Mouse (Mus musculus): ENCODE measurements around the gene Pfdn6. TPM values are rescaled to one million over a fixed set of nuclear protein-coding genes. Genes with fewer than 3 reads are reported as not detected.

Pfdn6 gene
- polyA plus RNA-seq, 1 experiment, result 29.8 TPM

DNA sequence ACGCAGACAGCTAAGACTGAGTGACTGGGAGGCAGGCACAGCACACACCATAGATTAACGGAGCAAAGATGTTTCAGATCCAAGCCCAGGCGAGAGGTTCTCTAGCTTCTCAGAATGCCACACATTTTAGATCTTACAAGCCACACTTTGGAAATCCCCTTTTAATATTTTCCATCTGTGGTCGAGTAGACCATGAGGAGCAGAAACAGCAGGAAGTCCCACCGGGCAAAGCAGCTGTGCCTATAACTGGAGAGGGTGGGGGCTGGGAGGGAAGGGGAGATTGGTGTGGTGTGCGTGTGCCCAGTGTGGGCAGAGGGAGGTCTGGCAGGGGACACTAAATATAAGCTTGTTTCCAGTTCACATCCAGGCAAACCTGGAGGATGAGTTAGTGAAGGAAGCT is 17.4 kb upstream of the Pfdn6 start:
- DNase-seq, result peak; percentile 0
- Histone ChIP-seq H3K4me3 (ENCODE audit: control insufficient read depth, insufficient read depth, low read length) (no peak overlapping the region), H3K4me1 (replicated peaks; ENCODE audit: control insufficient read depth, insufficient read depth, low read length) (peaks cover 13% of the 10 kb centered on the region), H3K36me3 (ENCODE audit: control insufficient read depth, insufficient read depth, low read length) (peaks cover 29% of the 10 kb centered on the region), H3K27ac (ENCODE audit: control insufficient read depth, insufficient read depth, low read length) (no peak overlapping the region), H3K27me3 (ENCODE audit: control insufficient read depth, insufficient read depth, low read length) (no peaks in the 10 kb centered on the region)
- TF ChIP-seq POLR2A (IDR thresholded peaks at IDR 0.05; ENCODE audit: control insufficient read depth, extremely low read depth, insufficient read depth, low read length, poor library complexity) (no peak), CTCF (IDR thresholded peaks at IDR 0.05; ENCODE audit: borderline replicate concordance, control insufficient read depth, extremely low read depth, insufficient read depth, low read length, poor library complexity) (no peak)
- 60% methylated on average over 6 of the region's 6 CpGs for WGBS

DNA sequence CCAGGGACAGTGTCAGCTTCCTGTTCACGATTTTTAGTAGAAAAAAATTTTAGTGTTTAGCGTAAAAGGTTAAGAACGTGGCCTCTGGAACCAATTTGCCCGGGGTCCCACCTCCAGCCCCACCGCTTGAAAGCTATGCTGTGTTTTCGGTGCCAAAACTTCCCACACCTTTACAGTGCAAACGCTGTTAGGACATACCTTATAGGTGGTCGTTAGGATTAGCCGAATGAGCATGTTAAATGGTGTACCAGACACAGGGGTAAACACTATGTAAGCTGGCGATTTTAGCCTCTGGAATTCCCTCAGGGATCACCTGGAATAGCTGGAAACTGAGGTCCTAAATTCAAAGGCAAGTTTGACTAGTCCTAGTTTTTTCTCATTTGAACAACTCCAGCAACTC is 16.2 kb upstream of the Pfdn6 start:
- H3K27me3 ChIP-seq (ENCODE audit: control insufficient read depth, insufficient read depth, low read length), result no peaks in the 10 kb centered on the region
- peaks cover 21% of the 10 kb centered on the region for H3K4me1 ChIP-seq (replicated peaks; ENCODE audit: control insufficient read depth, insufficient read depth, low read length)
- WGBS, result 7% methylated on average over 10 of the region's 10 CpGs
- H3K27ac ChIP-seq (ENCODE audit: control insufficient read depth, insufficient read depth, low read length), result 0 out of 2 replicates have a peak overlapping the region, but pooled peaks have one; percentile 87
- peaks cover 26% of the 10 kb centered on the region for H3K36me3 ChIP-seq (ENCODE audit: control insufficient read depth, insufficient read depth, low read length)
- peak overlapping the region; percentile 52 for H3K4me3 ChIP-seq (ENCODE audit: control insufficient read depth, insufficient read depth, low read length)
- no peak for TF ChIP-seq CTCF (IDR thresholded peaks at IDR 0.05; ENCODE audit: borderline replicate concordance, control insufficient read depth, extremely low read depth, insufficient read depth, low read length, poor library complexity)
- TF ChIP-seq POLR2A (IDR thresholded peaks at IDR 0.05; ENCODE audit: control insufficient read depth, extremely low read depth, insufficient read depth, low read length, poor library complexity), result no peak
- no peak for DNase-seq

DNA sequence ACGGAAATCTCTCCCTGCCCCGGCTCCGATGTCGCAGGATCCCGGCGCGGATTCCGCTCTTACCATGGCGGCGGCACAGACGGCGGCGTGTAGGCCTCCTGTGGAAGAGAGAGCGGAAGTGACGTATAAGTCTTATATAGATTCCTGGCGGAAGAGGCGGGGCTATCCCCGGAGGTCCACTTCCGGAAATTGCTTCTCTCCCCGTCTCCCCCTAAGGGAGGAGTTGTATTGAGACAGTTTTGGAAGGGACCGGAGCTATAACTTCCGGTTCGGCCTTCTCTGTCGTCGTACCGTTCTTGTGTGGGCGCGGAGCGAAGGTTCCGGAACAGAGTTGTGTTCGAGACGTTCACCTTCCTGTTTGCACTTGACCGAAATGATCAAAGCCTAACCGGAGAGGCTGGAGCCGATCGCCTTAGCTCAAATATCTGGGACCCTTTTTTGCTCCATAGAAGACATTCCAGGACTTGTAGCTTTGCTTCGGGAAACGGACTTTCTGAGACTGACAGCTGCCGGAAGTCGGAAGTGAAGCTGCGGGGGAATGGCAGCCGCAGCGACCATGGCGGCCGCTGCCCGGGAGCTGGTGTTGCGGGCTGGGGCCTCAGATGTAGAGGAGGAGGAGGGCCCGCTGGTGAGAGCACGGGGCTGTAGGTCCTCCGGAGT is 15.5 kb upstream of the Pfdn6 start, which contains the start of the genes Vps52 and Rps18:
Gene Vps52 (plus strand): TSS at position 258 of the 660 bp plus-strand sequence.
Gene Rps18 (minus strand): TSS at position 447 of the 660 bp plus-strand sequence.
- TF ChIP-seq CTCF (IDR thresholded peaks at IDR 0.05; ENCODE audit: borderline replicate concordance, control insufficient read depth, extremely low read depth, insufficient read depth, low read length, poor library complexity) (no peak), POLR2A (IDR thresholded peaks at IDR 0.05; ENCODE audit: control insufficient read depth, extremely low read depth, insufficient read depth, low read length, poor library complexity) (peak; percentile 90)
- under 1% methylated on average over 50 of the region's 50 CpGs for WGBS
- peak within 1 kb of the TSS; percentile 85 for H3K4me3 ChIP-seq (ENCODE audit: control insufficient read depth, insufficient read depth, low read length)
- H3K4me1 ChIP-seq (replicated peaks; ENCODE audit: control insufficient read depth, insufficient read depth, low read length), result peaks cover 25% of the 10 kb centered on the region
- no peaks in the 10 kb centered on the region for H3K27me3 ChIP-seq (ENCODE audit: control insufficient read depth, insufficient read depth, low read length)
- DNase-seq, result peak; percentile 96
- H3K27ac ChIP-seq (ENCODE audit: control insufficient read depth, insufficient read depth, low read length), result peak within 1 kb of the TSS; percentile 87
- peaks cover 22% of the 10 kb centered on the region for H3K36me3 ChIP-seq (ENCODE audit: control insufficient read depth, insufficient read depth, low read length)

DNA sequence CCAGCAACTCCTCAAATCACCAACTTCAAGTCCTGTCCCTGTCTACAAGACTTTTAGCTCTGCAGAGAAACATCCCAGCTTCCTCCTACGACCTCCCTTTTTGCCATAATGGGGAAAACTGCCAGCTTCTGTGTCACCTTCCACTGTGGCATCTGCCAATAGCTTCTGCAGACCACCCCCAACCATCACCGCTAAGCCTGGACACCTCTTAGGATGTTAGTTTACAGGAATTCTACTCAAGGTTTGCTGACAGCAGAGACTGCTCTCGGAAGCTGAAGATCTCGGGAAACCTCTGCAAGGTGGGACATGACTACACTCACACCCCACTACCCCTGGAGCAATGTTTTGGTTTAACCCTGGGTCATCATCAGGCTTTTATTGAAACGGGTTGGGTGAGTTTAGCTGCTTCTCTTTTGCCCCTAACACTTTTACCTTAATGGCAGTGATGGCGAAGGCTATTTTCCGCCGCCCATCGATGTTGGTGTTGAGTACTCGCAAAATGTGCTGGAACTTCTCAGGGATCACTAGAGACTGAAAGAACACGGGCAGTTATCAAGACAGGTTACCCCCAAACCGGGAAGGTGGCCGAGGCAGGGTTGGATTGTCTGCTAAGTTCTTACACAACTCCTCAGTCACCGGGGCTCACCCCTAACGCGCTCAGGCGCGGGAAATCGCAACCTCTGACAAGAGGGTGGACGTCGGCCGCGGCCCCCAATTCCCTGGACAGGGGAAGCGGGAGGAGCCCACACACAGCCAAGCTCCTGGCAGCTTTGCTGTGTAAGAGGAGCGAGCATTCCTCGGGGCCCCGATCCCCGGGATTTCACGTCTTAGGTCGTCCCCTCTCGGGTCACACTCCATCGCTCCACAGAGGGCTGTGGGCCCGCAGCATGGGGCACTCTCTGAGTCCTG is 14.8 kb upstream of the Pfdn6 start:
- peak overlapping the region; percentile 85 for H3K4me3 ChIP-seq (ENCODE audit: control insufficient read depth, insufficient read depth, low read length)
- no peak for TF ChIP-seq POLR2A (IDR thresholded peaks at IDR 0.05; ENCODE audit: control insufficient read depth, extremely low read depth, insufficient read depth, low read length, poor library complexity)
- 0 out of 2 replicates have a peak, but pooled peaks have one; percentile 19 for TF ChIP-seq CTCF (IDR thresholded peaks at IDR 0.05; ENCODE audit: borderline replicate concordance, control insufficient read depth, extremely low read depth, insufficient read depth, low read length, poor library complexity)
- peak overlapping the region; percentile 39; the same call in 1 of the 2 replicates for H3K27ac ChIP-seq (ENCODE audit: control insufficient read depth, insufficient read depth, low read length)
- H3K27me3 ChIP-seq (ENCODE audit: control insufficient read depth, insufficient read depth, low read length), result no peaks in the 10 kb centered on the region
- no peak for DNase-seq
- WGBS, result 1% methylated on average over 33 of the region's 33 CpGs
- H3K36me3 ChIP-seq (ENCODE audit: control insufficient read depth, insufficient read depth, low read length), result peaks cover 14% of the 10 kb centered on the region
- peaks cover 33% of the 10 kb centered on the region for H3K4me1 ChIP-seq (replicated peaks; ENCODE audit: control insufficient read depth, insufficient read depth, low read length)

DNA sequence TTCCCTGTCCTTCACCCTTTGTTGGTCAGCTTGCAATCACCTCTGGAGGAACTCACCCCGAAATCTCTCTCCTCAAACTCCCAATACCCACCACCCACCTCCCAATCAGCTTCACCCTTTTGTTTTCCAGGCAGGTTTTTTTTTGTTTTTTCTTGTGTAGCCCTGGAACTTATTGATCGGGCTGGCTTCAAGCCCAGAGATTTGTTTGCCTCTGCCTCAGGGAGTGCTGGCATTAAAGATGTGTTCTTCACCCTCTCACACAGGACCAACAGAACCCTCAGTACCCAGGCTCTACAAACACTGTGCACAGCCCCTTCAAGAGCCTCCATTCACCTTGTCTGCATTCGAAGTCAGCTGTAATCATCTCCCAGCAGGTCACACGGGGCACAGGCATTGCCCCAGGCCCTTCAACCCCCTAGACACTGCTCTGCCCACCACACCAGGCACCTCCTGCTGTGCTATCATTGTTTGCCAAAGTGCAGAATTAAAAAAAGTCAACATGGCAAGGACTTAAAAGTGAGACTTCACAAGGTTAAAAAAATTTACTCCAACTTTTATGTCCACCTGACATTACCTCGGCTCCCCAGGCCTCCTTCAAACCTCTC is 13.9 kb upstream of the Pfdn6 start:
- Histone ChIP-seq H3K4me3 (ENCODE audit: control insufficient read depth, insufficient read depth, low read length) (no peak overlapping the region), H3K4me1 (replicated peaks; ENCODE audit: control insufficient read depth, insufficient read depth, low read length) (peaks cover 38% of the 10 kb centered on the region), H3K36me3 (ENCODE audit: control insufficient read depth, insufficient read depth, low read length) (peaks cover 7% of the 10 kb centered on the region; the same call in 1 of the 2 replicates), H3K27me3 (ENCODE audit: control insufficient read depth, insufficient read depth, low read length) (no peaks in the 10 kb centered on the region), H3K27ac (ENCODE audit: control insufficient read depth, insufficient read depth, low read length) (no peak overlapping the region)
- TF ChIP-seq POLR2A (IDR thresholded peaks at IDR 0.05; ENCODE audit: control insufficient read depth, extremely low read depth, insufficient read depth, low read length, poor library complexity), result no peak
- TF ChIP-seq CTCF (IDR thresholded peaks at IDR 0.05; ENCODE audit: borderline replicate concordance, control insufficient read depth, extremely low read depth, insufficient read depth, low read length, poor library complexity), result no peak
- peak; percentile 0 for DNase-seq
- 43% methylated on average over 5 of the region's 5 CpGs for WGBS

DNA sequence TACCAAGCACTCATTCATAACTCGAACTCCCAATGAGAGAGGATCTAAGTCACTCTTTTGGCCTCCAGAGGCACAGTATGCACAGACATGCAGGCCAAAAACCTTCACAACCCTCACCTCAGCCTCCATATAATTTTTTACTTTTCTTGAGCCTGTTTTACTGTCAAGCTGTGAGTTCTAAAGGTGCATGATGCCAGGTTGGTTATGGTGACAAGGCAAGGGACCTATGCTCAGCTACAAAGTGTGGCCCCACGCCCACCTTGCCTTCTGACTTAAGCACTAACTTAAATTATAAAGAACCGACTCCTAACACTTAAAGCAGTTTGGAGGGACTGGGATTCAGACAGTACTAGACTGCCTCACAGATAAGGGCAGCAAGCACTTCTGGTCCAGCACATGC is 13.2 kb upstream of the Pfdn6 start:
- no peak overlapping the region for H3K4me3 ChIP-seq (ENCODE audit: control insufficient read depth, insufficient read depth, low read length)
- WGBS, result 83% methylated on average over 3 of the region's 3 CpGs
- TF ChIP-seq POLR2A (IDR thresholded peaks at IDR 0.05; ENCODE audit: control insufficient read depth, extremely low read depth, insufficient read depth, low read length, poor library complexity) (no peak), CTCF (IDR thresholded peaks at IDR 0.05; ENCODE audit: borderline replicate concordance, control insufficient read depth, extremely low read depth, insufficient read depth, low read length, poor library complexity) (no peak)
- H3K27me3 ChIP-seq (ENCODE audit: control insufficient read depth, insufficient read depth, low read length), result no peaks in the 10 kb centered on the region
- H3K36me3 ChIP-seq (ENCODE audit: control insufficient read depth, insufficient read depth, low read length), result peaks cover 7% of the 10 kb centered on the region; the same call in 1 of the 2 replicates
- peaks cover 46% of the 10 kb centered on the region for H3K4me1 ChIP-seq (replicated peaks; ENCODE audit: control insufficient read depth, insufficient read depth, low read length)
- no peak for DNase-seq
- H3K27ac ChIP-seq (ENCODE audit: control insufficient read depth, insufficient read depth, low read length), result no peak overlapping the region
